Mouse (Mus musculus) midbrain, postnatal 0 days (tissue): ENCODE results near the gene Lefty2. TPM values are rescaled to one million over a fixed set of nuclear protein-coding genes. Genes with fewer than 3 reads are reported as not detected.
A peak's percentile ranks its signal among the peaks of the same experiment; 100 is the strongest.

Experiments
- ATAC-seq: fragments of 200-750 bp; cut with Nextera tagmentation; 2 replicates; pipeline ENCODE4 v1.8.0; 2017; ENCODE audit warnings: moderate number of reproducible peaks, mild to moderate bottlenecking, moderate TSS enrichment, moderate library complexity; ENCODE audit not compliant: low FRiP score
- DNase-seq: peaks from one replicate; pipeline ENCODE4 v3.0.0-alpha.2; 2015; ENCODE audit warnings: low spot score
- H3K27ac ChIP-seq: fragments of 300-500 bp; sonication (generic); 2 replicates; pipeline ENCODE4 v1.5.1; 2014; ENCODE audit warnings: low read depth, mild to moderate bottlenecking, low read length, mixed read lengths
- H3K27me3 ChIP-seq: fragments of 300-500 bp; sonication (generic); 2 replicates; pipeline ENCODE4 v1.6.1; 2014; ENCODE audit warnings: low read length, control low read depth, mixed read lengths; ENCODE audit not compliant: insufficient read depth
- H3K36me3 ChIP-seq: fragments of 300-500 bp; sonication (generic); 2 replicates; pipeline ENCODE4 v1.6.1; 2014; ENCODE audit warnings: low read length, control low read depth, mixed read lengths; ENCODE audit not compliant: insufficient read depth
- H3K4me1 ChIP-seq: fragments of 300-500 bp; sonication (generic); 2 replicates; pipeline ENCODE4 v1.6.1; 2014; ENCODE audit warnings: mild to moderate bottlenecking, control low read depth, antibody characterized with exemption, low read length, mixed read lengths; ENCODE audit not compliant: insufficient read depth
- H3K4me2 ChIP-seq: fragments of 300-500 bp; sonication (generic); 2 replicates; pipeline ENCODE4 v1.6.1; 2014; ENCODE audit warnings: low read depth, mild to moderate bottlenecking, low read length, mixed read lengths; ENCODE audit not compliant: poor library complexity, severe bottlenecking
- H3K4me3 ChIP-seq: fragments of 300-500 bp; sonication (generic); 2 replicates; pipeline ENCODE4 v1.5.1; 2014; ENCODE audit warnings: low read depth, mild to moderate bottlenecking, low read length, moderate library complexity
- H3K9ac ChIP-seq: fragments of 300-500 bp; sonication (generic); replicated peaks from 2 replicates; pipeline ENCODE4 v1.6.1; 2014; ENCODE audit warnings: mild to moderate bottlenecking, low read length, moderate library complexity, mixed read lengths; ENCODE audit not compliant: poor library complexity, severe bottlenecking
- H3K9me3 ChIP-seq: fragments of 300-500 bp; sonication (generic); 2 replicates; pipeline ENCODE4 v1.6.1; 2016; ENCODE audit warnings: low read length, control low read depth
- CTCF ChIP-seq: IDR thresholded peaks from 2 replicates; pipeline ENCODE4 v1.5.1; 2016; ENCODE audit warnings: antibody characterized with exemption, mild to moderate bottlenecking
- WGBS: fragments of 180-500 bp; shearing (Covaris S2); extraction: QIAGEN DNeasy Blood & Tissue Kit; methylation state at CpG from one replicate; pipeline ENCODE4 v1.1.7; 2014; 5-methylcytosine and 5-hydroxymethylcytosine counted together
- polyA plus RNA-seq: library from polyadenylated mRNA; unstranded; fragments of >200 nt; fragmentation: Nextera tagmentation; extraction: Ambion mirVana; gene quantifications from 2 replicates; pipeline ENCODE4 v1.2.1, GENCODE M21; 2015
- total RNA-seq: library from RNA; depleted of rRNA; stranded (reverse); fragments of >200 nt; gene quantifications from 2 replicates; pipeline ENCODE4 v1.2.3, GENCODE M21; 2014

The Lefty2 gene
- total and polyA plus RNA-seq, 2 experiments from 2014 or later, result 8.6 to 12.8 TPM

GRCm38 (mm10) chr1:180858763-180859162, 34.1 kb upstream of the Lefty2 start:
- Histone ChIP-seq H3K4me3 (no peak overlapping the region), H3K36me3 (peaks cover 56% of the 10 kb centered on the region), H3K4me2 (no peak overlapping the region), H3K4me1 (no peaks in the 10 kb centered on the region), H3K9me3 (no peaks in the 10 kb centered on the region), H3K9ac (no peak overlapping the region), H3K27me3 (no peaks in the 10 kb centered on the region), H3K27ac (no peak overlapping the region)
- no peak for TF ChIP-seq CTCF
- ATAC-seq (no peak), DNase-seq (no peak)

DNA sequence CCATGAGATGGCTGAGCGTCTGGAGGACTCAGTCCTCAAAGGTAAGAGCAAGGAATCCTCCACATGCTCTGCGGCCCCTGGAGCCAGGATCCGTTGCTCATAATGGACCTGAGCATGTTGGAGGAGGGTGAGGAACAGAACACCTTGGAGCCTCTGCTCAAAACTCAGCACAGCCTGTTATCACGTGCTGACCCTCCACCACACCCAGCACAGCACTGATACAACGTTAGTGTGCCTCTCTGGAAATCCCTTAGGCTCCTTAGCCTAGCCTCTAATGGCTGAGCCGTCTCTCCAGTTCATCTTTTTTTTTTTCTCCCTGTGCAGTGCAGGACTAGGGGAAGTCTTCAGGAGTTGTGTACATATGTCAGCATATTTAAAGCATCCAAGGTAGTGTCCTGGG, 32.9 kb upstream of the Lefty2 start:
- no peak for ATAC-seq
- Histone ChIP-seq H3K27ac (no peak overlapping the region), H3K9me3 (no peaks in the 10 kb centered on the region), H3K36me3 (peaks cover 58% of the 10 kb centered on the region), H3K4me3 (no peak overlapping the region), H3K27me3 (no peaks in the 10 kb centered on the region), H3K4me2 (no peak overlapping the region), H3K4me1 (no peaks in the 10 kb centered on the region), H3K9ac (no peak overlapping the region)
- DNase-seq, result no peak
- no peak for TF ChIP-seq CTCF
- 88% methylated on average over 6 of the region's 6 CpGs for WGBS

- no peaks in the 10 kb centered on the region for H3K9me3 ChIP-seq
- ATAC-seq, result no peak
- H3K4me1 ChIP-seq, result no peaks in the 10 kb centered on the region
- peak; percentile 90 for TF ChIP-seq CTCF
- H3K36me3 ChIP-seq, result peaks cover 59% of the 10 kb centered on the region
- DNase-seq, result peak; percentile 65
- H3K4me3 ChIP-seq, result no peak overlapping the region
- H3K9ac ChIP-seq, result no peak overlapping the region
- no peak overlapping the region for H3K27ac ChIP-seq
- no peaks in the 10 kb centered on the region for H3K27me3 ChIP-seq
- H3K4me2 ChIP-seq, result no peak overlapping the region
- WGBS, result 0% methylated on average over 1 of the region's 1 CpGs
Observed at GRCm38 (mm10) chr1:180863606-180864005, 29.3 kb upstream of the Lefty2 start.

GRCm38 (mm10) chr1:180866001-180866400, 26.9 kb upstream of the Lefty2 start:
- no peak for TF ChIP-seq CTCF
- WGBS, result 87% methylated on average over 7 of the region's 7 CpGs
- H3K4me2 ChIP-seq, result no peak overlapping the region
- H3K9ac ChIP-seq, result no peak overlapping the region
- H3K9me3 ChIP-seq, result no peaks in the 10 kb centered on the region
- ATAC-seq (no peak), DNase-seq (peak; percentile 19)
- peaks cover 44% of the 10 kb centered on the region for H3K36me3 ChIP-seq
- no peaks in the 10 kb centered on the region for H3K27me3 ChIP-seq
- H3K4me3 ChIP-seq, result no peak overlapping the region
- no peaks in the 10 kb centered on the region for H3K4me1 ChIP-seq
- no peak overlapping the region for H3K27ac ChIP-seq

DNA sequence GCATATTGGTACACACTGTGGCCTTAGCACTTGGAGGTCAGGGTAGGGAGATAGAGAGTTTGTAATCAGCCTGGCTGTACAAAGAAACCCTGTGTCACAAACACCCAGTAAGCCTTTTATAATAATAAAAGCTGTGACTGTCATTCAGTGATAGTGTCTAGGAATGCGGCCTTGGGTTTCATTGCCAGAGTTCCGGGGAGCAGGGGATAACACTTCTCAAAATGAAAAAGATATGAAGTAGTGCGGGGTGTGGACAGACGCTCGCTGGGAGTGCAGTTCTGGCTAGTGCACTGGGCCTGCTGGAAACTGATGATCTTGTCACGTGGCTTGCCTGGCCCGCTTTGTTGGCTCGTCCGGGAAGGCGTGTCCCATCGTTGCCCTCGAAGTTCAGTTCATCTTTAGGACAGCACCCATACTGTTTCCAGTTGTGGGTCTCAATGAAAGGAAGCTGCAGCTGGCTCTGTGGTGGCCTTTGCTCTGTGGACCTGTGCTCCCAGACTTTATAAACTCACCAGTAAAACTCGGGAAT, 22.7 kb upstream of the Lefty2 start:
- DNase-seq, result no peak
- peaks cover 22% of the 10 kb centered on the region for H3K36me3 ChIP-seq
- no peak for ATAC-seq
- no peak overlapping the region for H3K4me3 ChIP-seq
- 83% methylated on average over 13 of the region's 13 CpGs for WGBS
- H3K4me2 ChIP-seq, result no peak overlapping the region
- H3K27me3 ChIP-seq, result no peaks in the 10 kb centered on the region
- H3K4me1 ChIP-seq, result no peaks in the 10 kb centered on the region
- TF ChIP-seq CTCF, result no peak
- no peak overlapping the region for H3K27ac ChIP-seq
- no peak overlapping the region for H3K9ac ChIP-seq
- no peaks in the 10 kb centered on the region for H3K9me3 ChIP-seq

- Histone ChIP-seq H3K27me3 (no peaks in the 10 kb centered on the region), H3K9ac (no peak overlapping the region), H3K9me3 (0 out of 2 replicates have a peak, but pooled peaks cover 4% of the 10 kb centered on the region), H3K36me3 (0 out of 2 replicates have a peak, but pooled peaks cover 5% of the 10 kb centered on the region), H3K4me2 (no peak overlapping the region), H3K4me3 (no peak overlapping the region), H3K27ac (no peak overlapping the region), H3K4me1 (no peaks in the 10 kb centered on the region)
- WGBS, result 21% methylated on average over 9 of the region's 9 CpGs
- TF ChIP-seq CTCF, result peak; percentile 62
- ATAC-seq, result no peak
- DNase-seq, result peak; percentile 45
Observed at GRCm38 (mm10) chr1:180873861-180874484, 18.9 kb upstream of the Lefty2 start.
